Mouse (Mus musculus) retina, embryonic 14.5 days (tissue): ENCODE measurements at regions not wholly inside any gene's neighbourhood (a gene's known extent, or its start where the extent isn't known, plus 50 kb on each side); places are given as distances from the start of the nearest gene placed in this dataset.

ENCODE experiments used
- DNase-seq: peaks from one replicate; pipeline ENCODE4 v3.0.0-alpha.2; 2015; ENCODE audit warnings: low spot score

- DNase-seq = no peak
These were observed 360.0 kb upstream of the Meox2 start for GRCm38 (mm10) chr12:36748345-36748744.

GRCm38 (mm10) chr12:36765315-36766058 is 342.9 kb upstream of the Meox2 start:
- DNase-seq = no peak

- no peak for DNase-seq
These were observed 342.2 kb upstream of the Meox2 start for GRCm38 (mm10) chr12:36766167-36766566.

GRCm38 (mm10) chr12:36780761-36781160 is 327.6 kb upstream of the Meox2 start:
- no peak for DNase-seq

- DNase-seq = no peak
These were observed 317.5 kb upstream of the Meox2 start for GRCm38 (mm10) chr12:36790866-36791265.

GRCm38 (mm10) chr12:36791430-36791829 is 316.9 kb upstream of the Meox2 start:
- DNase-seq = no peak

- DNase-seq = no peak
These were observed 316.1 kb upstream of the Meox2 start for GRCm38 (mm10) chr12:36792205-36792604.

- DNase-seq = peak; percentile 6
These were observed 314.5 kb upstream of the Meox2 start for GRCm38 (mm10) chr12:36793799-36794198.

- DNase-seq = no peak
These were observed 312.1 kb upstream of the Meox2 start for GRCm38 (mm10) chr12:36796201-36796600.

- DNase-seq = no peak
These were observed 290.4 kb upstream of the Meox2 start for GRCm38 (mm10) chr12:36817938-36818337.

- no peak for DNase-seq
These were observed 289.5 kb upstream of the Meox2 start for GRCm38 (mm10) chr12:36818852-36819251.

- no peak for DNase-seq
These were observed 281.6 kb upstream of the Meox2 start for GRCm38 (mm10) chr12:36826766-36827165.

GRCm38 (mm10) chr12:36831307-36831997 is 276.9 kb upstream of the Meox2 start:
- no peak for DNase-seq

GRCm38 (mm10) chr12:36842957-36843356 is 265.4 kb upstream of the Meox2 start:
- DNase-seq = no peak

- DNase-seq = no peak
These were observed 263.2 kb upstream of the Meox2 start for GRCm38 (mm10) chr12:36845130-36845529.

- no peak for DNase-seq
These were observed 259.3 kb upstream of the Meox2 start for GRCm38 (mm10) chr12:36849086-36849485.

- DNase-seq = no peak
These were observed 245.2 kb upstream of the Meox2 start for GRCm38 (mm10) chr12:36863113-36863512.

GRCm38 (mm10) chr12:36880724-36881123 is 227.6 kb upstream of the Meox2 start:
- DNase-seq = no peak

GRCm38 (mm10) chr12:36913364-36913763 is 195.0 kb upstream of the Meox2 start:
- no peak for DNase-seq

- DNase-seq = no peak
These were observed 190.7 kb upstream of the Meox2 start for GRCm38 (mm10) chr12:36917576-36918106.

GRCm38 (mm10) chr12:36918294-36918876 is 190.0 kb upstream of the Meox2 start:
- DNase-seq = peak; percentile 9

GRCm38 (mm10) chr12:36923558-36923957 is 184.8 kb upstream of the Meox2 start:
- no peak for DNase-seq

GRCm38 (mm10) chr12:36926225-36926624 is 182.1 kb upstream of the Meox2 start:
- DNase-seq = no peak
